Mouse (Mus musculus) lung, embryonic 14.5 days (tissue): ENCODE data around the gene Ankrd35. TPM values are rescaled to one million over a fixed set of nuclear protein-coding genes. Genes with fewer than 3 reads are reported as not detected.

Experiments
- ATAC-seq: fragments of 200-750 bp; cut with Nextera tagmentation; 2 replicates; pipeline ENCODE4 v1.8.0; 2017; ENCODE audit warnings: mild to moderate bottlenecking, moderate TSS enrichment, moderate library complexity; ENCODE audit not compliant: insufficient read depth
- DNase-seq: peaks from one replicate; pipeline ENCODE4 v3.0.0-alpha.2; 2015
- H3K27ac ChIP-seq: fragments of 300-500 bp; sonication (generic); 2 replicates; pipeline ENCODE4 v1.5.1; 2014; ENCODE audit warnings: low read depth, mild to moderate bottlenecking, moderate library complexity
- H3K27me3 ChIP-seq: fragments of 300-500 bp; sonication (generic); 2 replicates; pipeline ENCODE4 v1.6.1; 2014; ENCODE audit warnings: low read length, control low read depth; ENCODE audit not compliant: insufficient read depth
- H3K36me3 ChIP-seq: fragments of 300-500 bp; sonication (generic); 2 replicates; pipeline ENCODE4 v1.6.1; 2014; ENCODE audit warnings: control low read depth; ENCODE audit not compliant: insufficient read depth
- H3K4me1 ChIP-seq: fragments of 300-500 bp; sonication (generic); 2 replicates; pipeline ENCODE4 v1.6.1; 2014; ENCODE audit warnings: antibody characterized with exemption, control low read depth; ENCODE audit not compliant: insufficient read depth
- H3K4me2 ChIP-seq: fragments of 300-500 bp; sonication (generic); 2 replicates; pipeline ENCODE4 v1.6.1; 2014; ENCODE audit warnings: mild to moderate bottlenecking
- H3K4me3 ChIP-seq: fragments of 300-500 bp; sonication (generic); 2 replicates; pipeline ENCODE4 v1.5.1; 2014; ENCODE audit warnings: low read depth, low read length
- H3K9ac ChIP-seq: fragments of 300-500 bp; sonication (generic); 2 replicates; pipeline ENCODE4 v1.6.1; 2014
- H3K9me3 ChIP-seq: fragments of 300-500 bp; sonication (generic); 2 replicates; pipeline ENCODE4 v1.6.1; 2016; ENCODE audit warnings: low read depth, low read length, control low read depth
- CTCF ChIP-seq: IDR thresholded peaks from 2 replicates; pipeline ENCODE4 v1.5.1; 2016; ENCODE audit warnings: antibody characterized with exemption, low read depth
- WGBS: fragments of 180-500 bp; shearing (Covaris S2); extraction: QIAGEN DNeasy Blood & Tissue Kit; methylation state at CpG from one replicate; pipeline ENCODE4 v1.1.7; 2014; 5-methylcytosine and 5-hydroxymethylcytosine counted together
- polyA plus RNA-seq: library from polyadenylated mRNA; unstranded; fragments of >200 nt; fragmentation: Nextera tagmentation; extraction: Ambion mirVana; gene quantifications from 2 replicates; pipeline ENCODE4 v1.2.1, GENCODE M21; 2014

Ankrd35 gene
- polyA plus RNA-seq, 1 experiment from 2014 or later, result 0.12 TPM

GRCm38 (mm10) chr3:96706217-96706616 lies 36.3 kb downstream of the Ankrd35 start:
- WGBS, result 87% methylated on average over 11 of the region's 11 CpGs
- Histone ChIP-seq H3K27me3 (no peaks in the 10 kb centered on the region; the same call in 1 of the 2 replicates), H3K9ac (no peak overlapping the region), H3K4me1 (no peaks in the 10 kb centered on the region), H3K4me2 (no peak overlapping the region), H3K9me3 (no peaks in the 10 kb centered on the region), H3K36me3 (peaks cover 55% of the 10 kb centered on the region), H3K4me3 (no peak overlapping the region), H3K27ac (no peak overlapping the region)
- no peak for DNase-seq
- no peak for ATAC-seq
- no peak for TF ChIP-seq CTCF

DNA sequence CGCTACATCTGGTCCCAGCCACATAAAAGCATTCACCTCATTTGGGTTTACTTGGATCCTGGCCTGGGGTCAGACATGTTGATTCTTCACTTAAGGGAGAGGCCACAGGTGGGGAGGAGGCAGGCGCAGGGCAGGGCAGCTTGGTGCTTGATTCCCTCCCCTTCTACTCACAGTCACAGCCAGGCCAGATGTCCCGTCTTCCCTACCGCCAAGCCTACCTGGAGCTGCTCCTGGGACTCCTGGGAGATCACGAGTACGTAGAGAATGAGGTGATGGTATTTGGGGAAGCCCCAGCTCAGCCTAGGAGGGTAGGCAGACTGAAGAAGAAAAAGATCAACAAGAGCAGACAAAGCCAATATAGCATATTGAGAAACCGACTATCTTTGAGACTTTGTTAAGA lies 37.1 kb downstream of the Ankrd35 start:
- H3K27me3 ChIP-seq, result no peaks in the 10 kb centered on the region; the same call in 1 of the 2 replicates
- TF ChIP-seq CTCF, result no peak
- no peak for DNase-seq
- H3K4me2 ChIP-seq, result no peak overlapping the region
- WGBS, result 57% methylated on average over 7 of the region's 7 CpGs
- ATAC-seq, result no peak
- no peak overlapping the region for H3K4me3 ChIP-seq
- H3K36me3 ChIP-seq, result peaks cover 55% of the 10 kb centered on the region
- no peak overlapping the region for H3K9ac ChIP-seq
- H3K9me3 ChIP-seq, result no peaks in the 10 kb centered on the region
- H3K4me1 ChIP-seq, result no peaks in the 10 kb centered on the region
- no peak overlapping the region for H3K27ac ChIP-seq

DNA sequence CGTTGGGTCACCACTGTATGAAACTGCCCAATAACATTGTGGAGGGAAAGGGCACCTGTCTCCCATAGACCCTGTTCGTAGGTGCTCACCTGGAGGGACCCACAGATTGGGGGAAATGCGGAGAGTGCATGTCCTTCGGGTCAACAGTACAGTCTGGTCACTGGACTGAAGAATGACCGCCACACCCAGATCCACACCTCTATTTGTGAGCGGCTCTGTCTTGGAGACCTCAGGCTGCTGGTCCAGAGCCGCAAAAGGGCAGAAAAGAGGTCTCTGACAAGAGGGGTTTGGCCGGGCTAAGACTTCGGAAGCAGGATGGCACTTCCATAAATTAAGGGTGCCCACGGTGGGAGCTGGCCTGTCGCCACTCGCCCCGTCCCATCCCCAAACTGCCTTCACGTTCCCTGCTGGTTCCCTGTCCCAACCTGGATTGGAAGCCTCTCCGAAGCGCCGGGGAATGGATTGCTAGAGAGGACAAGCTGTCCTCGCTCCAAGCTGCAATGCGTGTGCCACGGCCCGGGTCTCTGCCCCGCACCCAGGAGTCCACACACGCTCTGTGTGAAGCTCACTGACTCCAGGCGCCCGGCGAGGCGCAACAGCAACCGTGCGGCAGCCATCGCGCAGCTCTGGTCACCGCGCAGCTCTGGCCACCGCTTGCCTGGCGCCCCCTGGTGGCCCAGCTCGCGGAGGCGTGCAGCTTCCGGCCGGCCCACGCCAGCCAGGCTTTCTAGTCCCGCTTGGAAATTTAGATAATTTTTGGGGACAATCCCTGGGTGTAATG lies 38.2 kb downstream of the Ankrd35 start, which contains the start of gene Nudt17:
TSS of gene Nudt17 (minus strand) at position 660 of the 781 bp plus-strand sequence.
- WGBS, result 5% methylated on average over 42 of the region's 42 CpGs
- Histone ChIP-seq H3K27me3 (no peaks in the 10 kb centered on the region; the same call in 1 of the 2 replicates), H3K36me3 (peaks cover 56% of the 10 kb centered on the region)

DNA sequence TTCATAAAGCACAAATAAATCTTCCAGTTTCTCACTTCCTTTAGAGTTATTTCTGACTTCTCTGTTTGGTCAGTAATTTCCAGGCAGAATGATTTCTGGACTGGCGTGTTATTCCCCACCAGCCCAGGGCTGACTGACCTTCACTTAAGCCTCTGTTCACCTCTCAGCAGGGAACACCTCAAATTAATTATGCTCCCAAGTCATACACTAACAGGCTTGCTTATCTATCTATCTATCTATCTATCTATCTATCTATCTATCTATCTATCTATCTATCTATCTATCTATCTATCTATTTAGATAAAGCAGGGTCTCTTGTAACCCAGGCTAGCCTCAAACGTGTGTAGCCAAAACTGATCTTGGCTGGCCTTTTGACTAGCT lies 38.7 kb downstream of the Ankrd35 start:
- DNase-seq, result no peak
- peak overlapping the region; percentile 86; the same call in 1 of the 2 replicates for H3K4me2 ChIP-seq
- H3K36me3 ChIP-seq, result peaks cover 56% of the 10 kb centered on the region
- ATAC-seq, result no peak
- no peak overlapping the region for H3K27ac ChIP-seq
- H3K9me3 ChIP-seq, result no peaks in the 10 kb centered on the region
- H3K9ac ChIP-seq, result no peak overlapping the region
- H3K27me3 ChIP-seq, result no peaks in the 10 kb centered on the region; the same call in 1 of the 2 replicates
- WGBS, result 49% methylated on average over 2 of the region's 2 CpGs
- no peaks in the 10 kb centered on the region for H3K4me1 ChIP-seq
- no peak overlapping the region for H3K4me3 ChIP-seq
- no peak for TF ChIP-seq CTCF

More for the DNA sequence above, 38.2 kb downstream of the Ankrd35 start, which contains the start of gene Nudt17:
- ATAC-seq (peak; percentile 91), DNase-seq (peak; percentile 91)
- Histone ChIP-seq H3K4me1 (no peaks in the 10 kb centered on the region), H3K4me2 (peak within 1 kb of the TSS; percentile 86), H3K9me3 (no peaks in the 10 kb centered on the region), H3K27ac (no peak within 1 kb of the TSS), H3K4me3 (peak within 1 kb of the TSS; percentile 45), H3K9ac (peak within 1 kb of the TSS; percentile 53)
- peak; percentile 79 for TF ChIP-seq CTCF

DNA sequence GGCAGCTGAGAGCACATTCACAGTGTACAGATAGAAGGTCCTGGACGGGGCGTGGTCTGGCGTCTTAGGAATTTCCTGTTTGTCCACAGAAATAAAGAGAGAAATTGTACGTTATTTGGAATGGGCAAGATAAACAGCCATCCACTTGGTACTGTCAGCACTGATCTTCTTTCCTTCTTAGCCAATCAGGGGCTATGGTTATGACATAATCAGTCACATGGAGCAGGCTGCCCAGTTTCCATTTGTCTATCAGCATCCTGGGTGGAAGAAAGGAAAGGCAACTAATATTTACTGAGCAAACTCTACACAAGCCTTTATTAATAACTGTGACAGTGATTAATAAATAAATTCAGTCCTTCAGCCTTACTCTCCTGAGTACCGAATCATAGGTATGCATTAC lies 44.4 kb downstream of the Ankrd35 start:
- WGBS, result 81% methylated on average over 5 of the region's 5 CpGs
- H3K4me3 ChIP-seq, result no peak overlapping the region
- peaks cover 72% of the 10 kb centered on the region for H3K36me3 ChIP-seq

GRCm38 (mm10) chr3:96715854-96716253 lies 45.9 kb downstream of the Ankrd35 start:
- H3K4me2 ChIP-seq, result no peak overlapping the region
- no peak overlapping the region for H3K27ac ChIP-seq
- no peaks in the 10 kb centered on the region for H3K9me3 ChIP-seq
- no peak for TF ChIP-seq CTCF
- ATAC-seq (no peak), DNase-seq (no peak)
- no peak overlapping the region for H3K4me3 ChIP-seq
- no peaks in the 10 kb centered on the region for H3K27me3 ChIP-seq
- 73% methylated on average over 2 of the region's 2 CpGs for WGBS
- peaks cover 73% of the 10 kb centered on the region for H3K36me3 ChIP-seq
- no peak overlapping the region for H3K9ac ChIP-seq
- H3K4me1 ChIP-seq, result no peaks in the 10 kb centered on the region

More for the DNA sequence above, 44.4 kb downstream of the Ankrd35 start:
- DNase-seq (no peak), ATAC-seq (no peak)
- Histone ChIP-seq H3K9me3 (no peaks in the 10 kb centered on the region), H3K27ac (no peak overlapping the region), H3K27me3 (no peaks in the 10 kb centered on the region), H3K4me1 (no peaks in the 10 kb centered on the region), H3K9ac (no peak overlapping the region), H3K4me2 (no peak overlapping the region)
- no peak for TF ChIP-seq CTCF

DNA sequence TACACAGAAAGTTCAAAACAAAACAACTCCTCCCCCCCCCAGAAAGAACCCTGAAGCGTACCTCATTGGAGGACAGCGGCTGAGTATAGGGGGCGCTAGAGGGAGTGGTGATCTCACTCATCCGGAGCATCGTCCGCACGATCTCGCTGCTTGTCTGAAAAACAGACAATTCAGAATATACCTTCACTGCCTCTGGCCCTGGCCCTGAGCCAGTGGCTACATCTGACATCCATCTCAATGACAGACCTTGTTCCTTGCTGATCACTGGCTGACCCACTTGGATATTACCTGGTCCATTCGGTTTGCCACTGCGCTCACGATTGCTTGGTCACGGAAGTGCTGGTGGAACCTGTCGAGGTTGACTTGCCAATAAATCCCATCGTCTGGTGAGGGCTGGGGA lies 49.2 kb downstream of the Ankrd35 start:
- Histone ChIP-seq H3K4me3 (no peak overlapping the region), H3K4me2 (no peak overlapping the region), H3K9me3 (no peaks in the 10 kb centered on the region), H3K27ac (no peak overlapping the region), H3K27me3 (no peaks in the 10 kb centered on the region), H3K4me1 (no peaks in the 10 kb centered on the region), H3K36me3 (peaks cover 67% of the 10 kb centered on the region), H3K9ac (no peak overlapping the region)
- no peak; the same call in 1 of the 2 replicates for ATAC-seq
- peak; percentile 61 for DNase-seq
- 54% methylated on average over 14 of the region's 14 CpGs for WGBS
- peak; percentile 54 for TF ChIP-seq CTCF
